8 mouse cellular contexts compared by ENCODE assay signal in genomic region chr2:4570186-4570861, GRCm38 (mm10).
DNase-seq lines count a peak whose midpoint lies in the region; ATAC-seq lines count a peak whose summit lies in the region.

No protein-coding gene starts in this region.

- H3K27ac ChIP-seq in kidney, embryonic 15.5 days = peak overlapping the region; percentile 79
- H3K27ac ChIP-seq in midbrain, embryonic 16.5 days (ENCODE audit: low read length) = no peak overlapping the region

- peak; percentile 35 for ATAC-seq in granulocyte monocyte progenitor cell, adult 5-6 weeks (replicated peaks; ENCODE audit: poor library complexity, severe bottlenecking)
- ATAC-seq in kidney, embryonic 15.5 days (replicated peaks; ENCODE audit: low FRiP score) = peak; percentile 17; the same call in 1 of the 2 replicates
- ATAC-seq in midbrain, embryonic 16.5 days = no peak

- intact Hi-C loops in left cerebral cortex, postnatal 14 days (cut with DNase I) = no loop called here

- H3K4me3 ChIP-seq in kidney, embryonic 15.5 days (replicated peaks) = no peak overlapping the region
- H3K4me3 ChIP-seq in midbrain, embryonic 16.5 days (ENCODE audit: low read depth, low read length) = no peak overlapping the region

- H3K9me3 ChIP-seq in kidney, embryonic 15.5 days (replicated peaks) = no peaks in the 10 kb centered on the region
- H3K9me3 ChIP-seq in midbrain, embryonic 16.5 days (replicated peaks; ENCODE audit: control insufficient read depth, low read length, poor library complexity, severe bottlenecking) = no peaks in the 10 kb centered on the region

- H3K4me1 ChIP-seq in kidney, embryonic 15.5 days = peaks cover 75% of the 10 kb centered on the region
- no peaks in the 10 kb centered on the region for H3K4me1 ChIP-seq in midbrain, embryonic 16.5 days (ENCODE audit: control insufficient read depth, insufficient read depth, low read length)

- H3K36me3 ChIP-seq in kidney, embryonic 15.5 days = peaks cover 70% of the 10 kb centered on the region
- peaks cover 25% of the 10 kb centered on the region for H3K36me3 ChIP-seq in midbrain, embryonic 16.5 days (ENCODE audit: control insufficient read depth, insufficient read depth, low read length)

- peak; percentile 60 for DNase-seq in adrenal gland, adult 2 months
- no peak for DNase-seq in adrenal gland, postnatal 25 days
- peak; percentile 81 for DNase-seq in lung, postnatal 10 days
- DNase-seq in left cerebral cortex, postnatal 14 days (ENCODE audit: low spot score in 2 of 2) = no peak
- no peak for DNase-seq in thymus, postnatal 10 days (ENCODE audit: low spot score in 2 of 2)

- 58% methylated on average over 10 of the region's 10 CpGs for WGBS in kidney, embryonic 15.5 days
- 89% methylated on average over 10 of the region's 10 CpGs for WGBS in midbrain, embryonic 16.5 days

- H3K27me3 ChIP-seq in kidney, embryonic 15.5 days = no peaks in the 10 kb centered on the region
- no peaks in the 10 kb centered on the region for H3K27me3 ChIP-seq in midbrain, embryonic 16.5 days (ENCODE audit: control insufficient read depth, insufficient read depth, low read depth, low read length)

- no peak overlapping the region for H3K4me2 ChIP-seq in kidney, embryonic 15.5 days
- H3K4me2 ChIP-seq in midbrain, embryonic 16.5 days (ENCODE audit: low read length) = no peak overlapping the region

- no peak overlapping the region for H3K9ac ChIP-seq in kidney, embryonic 15.5 days
- H3K9ac ChIP-seq in midbrain, embryonic 16.5 days (ENCODE audit: low read depth, low read length) = no peak overlapping the region

Comparison
In these comparisons a context has a peak if more than half of its experiments do, and no peak if none do; other contexts are left out.
1. DNase-seq: peak in adrenal gland, adult 2 months (single experiment) and lung, postnatal 10 days (single experiment); none in adrenal gland, postnatal 25 days (single experiment), left cerebral cortex, postnatal 14 days (0 of 2) and thymus, postnatal 10 days (0 of 2).